Mouse (Mus musculus) NIH3T3 (cell line): ENCODE data around the gene Lmcd1.
A peak's percentile ranks its signal among the peaks of the same experiment; 100 is the strongest.

Source experiments
- DNase-seq: peaks from one replicate; pipeline ENCODE4 v3.0.0-alpha.2; 2012; ENCODE audit warnings: low read depth

The Lmcd1 gene

DNA sequence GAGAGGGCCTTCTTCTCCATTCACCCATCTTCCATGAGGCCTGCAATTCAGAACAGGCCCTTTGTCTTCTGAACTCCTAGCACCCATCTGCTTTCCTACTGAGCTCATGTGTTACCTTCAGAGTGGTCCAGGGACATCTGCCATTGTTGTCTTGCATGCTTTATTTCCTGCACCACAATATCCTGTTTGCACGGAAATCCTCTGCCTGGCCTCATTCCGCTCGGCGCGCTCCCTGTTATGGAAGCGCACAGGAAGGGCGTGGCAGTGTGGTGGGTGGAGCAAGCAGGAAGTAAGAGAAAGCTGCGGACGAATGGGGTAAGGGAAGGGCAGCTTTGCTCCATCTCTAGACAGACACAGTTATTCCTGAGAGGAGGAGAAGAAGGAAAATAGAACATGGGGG lies 14.1 kb downstream of the Lmcd1 start:
- DNase-seq: no peak

DNA sequence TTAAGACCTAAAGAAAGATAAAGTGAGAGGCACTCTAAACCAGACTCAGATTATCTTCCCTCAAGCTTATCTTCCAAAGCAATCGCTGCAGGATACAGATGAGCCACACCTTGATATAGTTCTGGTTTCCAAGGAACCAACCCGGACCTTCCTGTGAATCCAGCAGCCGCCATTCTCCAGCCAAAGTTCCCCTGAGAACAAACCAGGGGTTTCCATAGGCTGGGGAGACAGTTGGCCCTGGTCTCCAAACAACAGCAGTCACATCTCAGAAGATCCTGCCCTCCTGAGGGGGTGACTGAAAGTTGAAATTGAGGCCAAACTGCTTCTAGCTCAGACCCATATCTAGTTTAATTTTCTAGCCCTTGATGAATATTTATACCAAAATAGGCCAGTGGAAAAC lies 14.7 kb downstream of the Lmcd1 start:
- DNase-seq: no peak

DNA sequence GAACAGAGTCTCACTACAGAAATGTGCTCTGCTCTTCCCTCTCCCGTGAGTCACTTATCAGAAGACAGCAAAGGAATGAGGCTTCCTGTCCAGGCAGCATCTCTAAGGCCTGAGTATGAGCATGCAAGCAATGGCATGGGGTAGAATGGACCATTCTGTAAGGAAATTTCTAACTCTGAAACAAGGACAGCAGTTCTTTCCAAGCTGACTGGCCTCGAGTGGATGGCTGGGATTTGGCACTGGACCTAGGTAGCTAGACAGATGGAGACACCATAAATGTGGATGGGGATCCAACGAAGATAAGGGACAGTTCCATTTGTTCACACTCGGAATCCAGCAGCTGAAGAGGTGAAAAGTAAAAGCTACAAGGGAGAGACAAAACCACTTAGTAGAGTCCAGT lies 17.6 kb downstream of the Lmcd1 start:
- no peak for DNase-seq

DNA sequence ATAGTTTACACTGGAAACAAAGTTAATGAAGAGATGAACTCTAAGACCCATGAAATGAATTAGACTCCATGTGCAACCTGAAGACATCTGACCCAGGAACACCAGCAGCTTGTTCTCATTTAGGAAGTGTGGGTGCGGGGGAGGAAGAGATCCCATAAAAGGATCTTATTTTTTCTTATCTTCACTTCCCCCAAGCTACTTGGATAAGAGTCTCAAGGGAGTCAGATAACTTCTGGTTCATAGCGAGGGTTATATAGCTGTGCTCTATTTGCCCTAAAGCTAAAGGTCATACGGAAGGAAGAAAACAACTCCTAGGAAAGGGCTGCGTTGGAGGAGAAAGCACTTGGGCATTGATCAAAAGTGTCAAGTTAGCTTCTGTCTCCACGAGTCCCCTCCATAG lies 19.8 kb downstream of the Lmcd1 start:
- no peak for DNase-seq

DNA sequence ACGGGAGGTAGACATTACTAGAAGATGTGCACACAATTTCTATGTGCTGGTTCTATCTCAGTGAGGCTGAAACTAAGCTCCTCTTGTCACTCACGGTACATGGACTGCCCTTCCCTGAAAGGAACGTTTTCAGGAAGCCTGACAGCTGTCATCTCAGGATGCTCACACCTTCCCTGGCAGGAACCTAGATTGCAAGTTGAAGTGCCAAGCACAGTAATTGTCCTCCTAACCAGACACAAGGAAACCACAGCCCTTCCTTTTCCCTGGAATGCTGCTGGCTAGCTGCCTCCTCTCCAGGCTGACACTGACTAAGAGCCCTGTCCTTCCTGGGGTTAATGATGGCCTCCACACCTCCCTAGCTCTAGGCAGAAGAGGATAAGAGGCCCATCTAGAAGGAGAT lies 21.7 kb downstream of the Lmcd1 start:
- no peak for DNase-seq

DNA sequence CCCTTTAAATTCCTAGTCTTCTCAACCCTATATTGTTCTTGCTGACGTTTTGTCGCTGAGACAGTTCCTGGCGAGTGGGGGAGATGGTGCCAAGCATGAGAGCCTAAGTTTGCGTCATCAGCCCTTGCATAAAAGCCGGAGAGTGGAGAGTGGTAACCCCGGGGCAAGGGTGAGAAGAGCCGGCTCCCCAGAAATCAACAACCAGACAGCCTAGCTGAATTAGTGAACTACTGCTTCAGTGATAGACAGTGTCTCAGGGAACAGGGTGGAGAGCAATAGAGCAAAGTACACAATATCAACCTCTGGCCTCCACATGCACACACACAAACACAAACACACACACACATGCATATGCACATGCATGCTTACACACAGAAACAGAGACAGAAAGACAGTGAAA lies 26.6 kb downstream of the Lmcd1 start:
- no peak for DNase-seq

DNA sequence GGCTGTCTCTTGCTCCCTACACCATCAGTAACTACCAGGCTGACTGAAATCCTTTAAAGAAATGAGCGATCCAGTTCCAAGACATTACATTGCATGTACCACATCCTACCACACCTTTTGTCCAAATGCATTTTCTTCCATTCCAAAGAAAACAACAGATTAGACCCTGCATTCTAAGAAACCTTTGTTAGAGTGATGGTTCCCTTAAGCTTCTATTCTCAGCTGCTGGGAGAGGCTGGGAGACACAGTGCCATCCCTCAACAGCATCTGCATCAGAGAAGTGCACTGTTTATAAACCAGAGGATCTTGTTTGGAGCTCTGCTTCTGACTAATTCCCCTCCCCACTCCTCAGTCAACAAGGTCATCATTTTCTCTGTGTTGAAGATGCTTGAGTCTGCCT lies 27.1 kb downstream of the Lmcd1 start:
- no peak for DNase-seq

DNA sequence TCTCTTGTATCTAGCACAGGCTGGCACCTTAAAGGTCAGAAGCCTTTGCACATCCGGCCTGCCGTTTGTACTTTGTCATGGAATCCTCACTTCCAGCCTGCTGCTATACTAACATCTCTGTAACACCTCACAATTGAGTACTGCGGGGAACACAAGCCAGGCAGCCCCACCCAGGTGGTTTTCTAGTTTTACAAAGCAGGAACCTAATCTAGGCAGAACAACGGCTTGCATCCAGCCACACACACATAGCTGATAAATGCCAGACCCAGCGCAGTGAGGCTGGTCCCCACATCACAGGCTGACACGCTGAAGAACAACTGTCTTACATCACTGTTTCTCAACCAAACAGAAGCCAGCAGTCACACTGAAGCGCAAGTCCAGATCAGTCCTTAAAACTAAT lies 28.7 kb downstream of the Lmcd1 start:
- no peak for DNase-seq

DNA sequence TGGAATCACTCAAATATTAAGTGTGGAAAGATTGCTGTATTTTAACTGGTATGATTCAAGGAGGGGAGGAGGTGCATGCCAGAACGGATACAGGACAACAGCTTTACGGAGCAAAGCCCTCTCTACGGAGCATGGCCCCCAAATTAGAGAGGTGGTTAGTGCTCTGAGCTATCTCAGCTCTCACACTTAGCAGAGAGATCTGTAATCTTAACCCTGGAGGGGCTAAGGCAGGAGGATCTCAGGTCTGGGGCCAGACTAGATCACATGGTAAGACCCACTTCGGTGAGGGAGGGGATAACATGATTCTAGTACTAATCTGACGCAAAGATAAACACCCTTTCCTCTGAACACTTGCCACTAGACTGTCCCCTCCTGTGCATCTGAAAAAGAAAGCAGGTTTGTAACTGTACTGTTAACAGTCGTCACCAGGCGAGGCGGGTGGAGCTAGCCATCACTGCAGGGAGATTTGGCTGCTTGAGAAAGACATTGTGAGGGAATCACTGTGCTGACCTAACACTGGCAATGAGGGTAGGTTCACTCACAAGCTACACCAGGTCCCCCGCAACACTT lies 29.3 kb downstream of the Lmcd1 start:
- no peak for DNase-seq

DNA sequence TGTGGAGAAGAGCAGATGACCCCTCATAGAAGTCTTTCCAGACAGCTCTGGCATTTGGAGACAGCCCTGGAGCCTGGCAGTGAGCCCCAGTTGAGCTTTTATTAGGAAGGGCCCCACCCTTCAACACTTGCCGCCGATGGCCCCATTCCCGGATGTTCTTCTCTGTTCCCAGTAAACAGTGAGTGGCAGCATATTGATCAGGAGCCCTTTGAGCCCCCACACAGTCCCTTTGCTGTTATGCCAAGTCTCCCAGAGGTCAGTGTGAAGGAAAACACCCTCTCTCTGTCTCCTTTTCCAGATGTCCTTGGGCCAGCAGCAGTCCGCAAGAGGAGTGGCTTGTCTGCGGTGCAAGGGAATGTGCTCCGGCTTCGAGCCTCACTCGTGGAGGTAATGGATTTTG lies 31.2 kb downstream of the Lmcd1 start:
- no peak for DNase-seq

DNA sequence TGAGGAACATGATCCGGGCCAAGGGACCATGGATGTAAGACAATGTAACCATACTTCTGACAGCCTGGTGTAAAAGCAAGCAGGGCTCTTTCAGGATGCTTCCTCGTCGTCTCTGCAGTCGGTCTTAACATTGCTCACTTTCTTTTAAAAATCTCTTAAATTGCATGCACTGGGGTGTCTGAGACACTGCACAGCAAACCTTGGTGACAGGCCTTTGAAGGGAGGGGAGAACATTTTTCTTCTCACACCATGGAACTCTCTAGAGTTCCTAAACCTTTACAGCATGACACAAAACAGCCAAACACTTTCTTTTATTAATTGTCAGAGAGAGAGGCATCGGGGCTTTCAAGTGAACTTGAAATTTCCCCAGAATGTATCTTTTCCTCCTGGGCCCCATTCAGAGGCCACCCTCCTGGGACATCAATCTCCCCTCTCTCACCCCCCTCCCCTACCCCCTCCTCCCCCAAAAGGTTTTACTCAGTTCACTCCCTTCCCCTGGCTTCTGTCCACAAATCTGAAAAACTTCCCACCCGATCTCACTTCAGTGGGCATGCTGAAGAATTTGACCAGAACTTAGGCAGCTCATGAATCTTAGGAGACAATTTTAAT lies 35.9 kb downstream of the Lmcd1 start:
- DNase-seq: no peak

DNA sequence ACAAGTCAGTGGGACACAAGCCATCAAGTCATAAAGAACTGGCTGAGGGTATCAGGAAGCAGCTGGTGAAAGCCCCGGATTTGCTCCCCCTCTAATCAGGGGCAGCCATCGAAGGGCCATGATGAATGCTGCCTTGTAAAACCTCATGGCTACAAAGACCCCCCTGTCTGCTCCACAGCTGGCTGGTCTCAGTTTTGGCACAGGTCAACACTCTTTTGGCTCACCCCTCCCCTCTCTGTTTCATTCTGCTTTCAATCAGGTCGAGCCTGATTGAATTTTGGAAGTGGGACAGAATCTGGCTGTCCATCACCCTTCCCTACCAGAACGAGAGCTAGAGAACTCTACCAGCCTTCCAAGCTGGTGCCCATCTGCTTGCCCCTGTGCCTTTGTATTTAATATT lies 37.8 kb downstream of the Lmcd1 start:
- DNase-seq: no peak

DNA sequence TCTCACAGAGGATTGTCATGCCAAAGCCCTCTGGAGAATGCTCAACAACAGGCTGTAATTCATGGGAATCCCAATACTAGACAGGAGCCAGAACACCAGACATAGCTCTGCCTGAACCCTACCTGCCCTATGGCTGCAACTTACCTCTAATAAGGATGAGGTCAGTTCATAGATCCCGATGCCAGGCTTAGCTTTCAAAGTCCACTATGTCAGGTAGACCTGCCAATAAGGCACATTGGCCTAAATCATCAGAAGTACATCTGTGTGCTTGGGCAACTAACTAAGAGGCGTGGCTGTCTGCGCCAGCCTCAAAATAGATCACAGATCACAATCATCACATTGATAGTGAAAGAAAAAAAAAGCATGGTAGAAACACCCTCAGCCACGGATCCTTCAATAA lies 45.9 kb downstream of the Lmcd1 start:
- DNase-seq: no peak

DNA sequence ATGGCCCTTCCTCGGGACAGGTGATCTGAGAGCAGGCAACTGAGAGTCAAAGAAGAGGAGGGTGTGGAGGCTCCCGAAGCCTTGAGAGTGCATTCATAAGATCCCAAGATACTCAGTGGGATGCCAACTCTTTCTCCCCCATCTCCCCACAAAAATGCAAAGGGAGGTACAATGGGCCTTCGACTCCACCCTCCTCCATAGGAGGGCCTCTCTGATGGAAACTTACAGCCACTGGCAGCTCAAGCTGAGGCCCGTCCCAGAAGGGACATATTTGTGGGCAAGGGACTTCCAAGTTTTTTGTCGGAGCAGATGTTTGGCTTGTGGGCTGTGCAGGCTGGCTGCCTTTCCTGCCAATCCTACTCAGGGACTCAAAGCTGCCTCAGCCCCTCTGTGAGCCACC lies 47.1 kb downstream of the Lmcd1 start:
- peak; percentile 45 for DNase-seq

DNA sequence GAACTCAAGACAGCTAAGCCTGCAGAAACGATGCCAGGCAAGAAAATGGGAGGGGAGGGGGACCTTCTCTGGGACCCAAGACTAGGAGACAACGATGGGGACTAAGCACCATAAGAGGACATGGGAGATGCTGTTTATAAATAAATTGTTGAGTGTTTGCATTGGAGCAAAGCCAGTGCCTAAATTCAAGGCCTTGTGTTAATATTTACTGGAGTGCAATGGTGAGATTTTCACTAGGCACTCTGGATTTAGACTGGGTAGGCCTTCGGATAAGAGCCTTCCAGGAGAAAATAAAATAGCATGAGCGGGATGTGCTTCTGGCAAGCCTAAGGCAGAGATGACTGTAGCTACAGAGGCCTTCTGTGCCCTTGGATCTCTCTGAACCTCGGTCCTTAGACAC lies 49.4 kb downstream of the Lmcd1 start:
- DNase-seq: no peak

DNA sequence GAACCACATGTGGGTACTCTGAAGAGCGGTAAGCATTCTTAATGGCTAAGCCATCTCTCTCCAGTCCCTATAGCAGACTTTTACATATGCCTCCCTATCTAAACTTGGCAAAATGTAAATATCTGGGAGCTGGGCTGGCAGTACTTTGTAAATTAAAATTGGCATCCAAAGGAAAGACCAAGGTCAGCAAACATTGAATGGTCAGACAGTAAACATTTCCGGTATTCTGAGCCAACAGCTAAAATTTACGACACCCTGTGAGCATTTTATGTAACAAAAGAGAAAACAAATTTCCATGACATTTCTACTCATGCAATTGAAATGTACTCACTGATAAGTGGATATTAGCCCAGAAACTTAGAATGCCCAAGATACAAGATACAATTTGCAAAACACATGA lies 51.7 kb downstream of the Lmcd1 start:
- no peak for DNase-seq

DNA sequence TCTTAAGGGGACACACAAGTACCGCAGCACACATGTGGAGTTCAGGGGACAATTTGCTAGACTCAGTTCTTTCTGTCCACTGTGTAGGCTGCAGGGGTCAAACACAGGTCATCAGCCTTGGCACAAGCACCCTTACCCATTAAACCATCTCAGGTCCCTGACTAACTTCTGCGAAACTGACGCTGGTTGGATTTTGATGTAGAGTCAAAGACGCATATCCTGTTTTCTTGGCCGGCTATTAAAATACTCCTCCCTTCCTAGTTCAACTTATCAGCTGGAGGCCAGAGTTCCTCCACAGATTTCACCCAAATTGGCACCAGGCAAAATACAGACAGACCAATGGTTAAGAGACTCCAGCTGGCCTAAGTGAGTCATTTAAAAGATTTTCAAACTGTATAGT lies 54.2 kb downstream of the Lmcd1 start:
- DNase-seq: no peak

DNA sequence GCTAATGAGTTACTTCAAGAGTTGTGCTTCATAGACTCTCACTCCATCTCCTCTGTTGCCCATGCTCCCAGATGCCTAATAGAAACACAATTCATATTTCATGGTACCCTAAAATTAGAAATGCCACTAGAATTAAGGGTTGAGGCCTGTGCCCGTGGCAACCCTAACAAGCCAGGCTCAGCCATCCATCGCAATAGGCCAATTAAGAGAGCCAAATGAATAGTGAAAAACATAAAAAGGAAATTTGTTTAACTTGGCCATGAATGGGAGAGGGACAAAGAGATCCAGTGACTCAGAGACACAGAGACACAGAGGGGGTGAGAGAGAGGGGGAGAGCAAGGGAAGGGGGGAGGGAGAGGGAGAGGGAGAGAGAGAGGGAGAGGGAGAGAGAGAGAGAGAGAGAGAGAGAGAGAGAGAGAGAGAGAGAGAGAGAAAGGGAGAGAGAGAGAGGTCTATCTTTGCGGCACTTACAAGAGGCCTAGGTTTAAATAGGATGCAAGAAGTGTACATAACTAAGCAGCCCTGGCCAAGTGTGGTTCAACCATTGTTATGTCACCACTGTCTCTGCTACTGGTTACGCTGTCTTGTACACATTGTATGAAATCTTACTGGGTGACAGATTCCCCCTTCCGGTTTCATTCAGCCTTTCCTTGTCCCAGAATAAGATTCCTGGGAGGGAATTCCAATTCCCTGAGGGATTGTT lies 57.1 kb downstream of the Lmcd1 start:
- DNase-seq: no peak

DNA sequence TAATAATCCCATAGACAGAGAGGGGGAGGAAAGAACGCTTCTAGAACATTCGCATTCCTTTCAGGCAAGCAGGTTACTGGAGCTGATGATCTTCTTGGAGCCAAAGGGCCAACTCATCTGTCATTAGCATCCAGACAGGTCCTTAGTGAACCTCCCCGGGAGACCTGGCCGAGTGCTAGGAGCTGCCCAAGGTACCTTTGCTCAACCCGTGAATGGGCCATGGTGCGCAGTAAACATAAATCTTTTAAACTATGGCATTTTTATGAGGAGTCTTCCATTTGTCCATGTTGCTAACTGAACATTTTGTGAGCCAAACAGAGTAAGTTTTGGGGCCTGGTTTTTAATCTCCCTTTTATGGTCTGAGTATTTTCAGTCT lies 57.7 kb downstream of the Lmcd1 start:
- DNase-seq: no peak

DNA sequence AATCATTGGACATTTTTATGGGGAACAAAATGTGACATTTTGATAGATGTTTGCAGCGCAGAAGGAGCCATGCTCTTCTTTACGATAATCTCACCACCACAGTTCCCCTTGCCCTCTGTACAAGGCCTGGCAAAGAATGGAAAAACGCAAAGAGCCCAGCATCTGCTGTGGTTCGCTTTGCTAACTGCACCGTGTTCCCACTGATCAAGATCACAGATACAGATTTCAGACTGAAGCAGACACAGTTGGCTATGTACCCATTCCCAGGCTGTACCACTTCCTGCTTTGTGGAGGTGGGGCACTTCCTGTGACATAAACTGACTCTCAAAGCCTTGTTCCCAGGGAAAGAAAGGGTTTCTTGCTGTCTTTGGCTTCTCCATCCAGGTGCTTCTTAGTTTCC lies 60.4 kb downstream of the Lmcd1 start:
- DNase-seq: no peak

DNA sequence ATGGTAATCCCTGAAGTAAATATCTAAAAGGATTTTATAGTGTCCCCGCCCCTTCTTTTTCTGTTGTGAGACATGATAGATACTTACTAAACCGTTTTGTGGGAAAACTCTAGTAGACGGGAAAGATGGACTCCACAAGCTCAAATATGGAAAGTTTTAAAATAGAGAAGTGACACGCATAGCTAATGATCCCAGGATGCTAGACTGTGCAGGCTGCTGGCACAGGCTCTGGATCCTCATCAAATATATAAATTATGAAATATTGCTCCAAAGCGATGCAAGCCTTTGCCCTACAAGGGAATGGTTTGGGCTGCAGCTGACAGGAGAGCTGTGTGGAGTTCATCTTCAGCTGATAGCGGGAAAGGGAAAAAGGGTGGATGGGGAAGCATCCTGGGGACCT lies 64.1 kb downstream of the Lmcd1 start:
- no peak for DNase-seq

DNA sequence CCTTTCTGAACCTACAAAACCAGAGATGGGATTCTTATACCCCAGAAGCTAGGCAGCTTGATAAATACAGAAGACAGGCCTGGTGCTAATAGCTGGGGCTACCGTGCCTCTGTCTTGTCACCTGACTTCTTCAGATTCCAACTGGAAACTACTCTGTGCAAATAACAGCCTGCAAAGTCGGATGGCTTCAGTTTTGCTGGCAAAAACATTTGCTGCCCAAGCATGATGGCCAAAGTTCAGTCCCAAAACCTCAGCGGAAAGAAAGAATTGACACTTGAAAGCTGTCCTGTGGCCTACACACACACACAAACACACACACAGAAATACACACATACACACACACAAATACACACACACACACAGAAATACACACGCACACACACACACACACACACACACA lies 65.5 kb downstream of the Lmcd1 start:
- no peak for DNase-seq

DNA sequence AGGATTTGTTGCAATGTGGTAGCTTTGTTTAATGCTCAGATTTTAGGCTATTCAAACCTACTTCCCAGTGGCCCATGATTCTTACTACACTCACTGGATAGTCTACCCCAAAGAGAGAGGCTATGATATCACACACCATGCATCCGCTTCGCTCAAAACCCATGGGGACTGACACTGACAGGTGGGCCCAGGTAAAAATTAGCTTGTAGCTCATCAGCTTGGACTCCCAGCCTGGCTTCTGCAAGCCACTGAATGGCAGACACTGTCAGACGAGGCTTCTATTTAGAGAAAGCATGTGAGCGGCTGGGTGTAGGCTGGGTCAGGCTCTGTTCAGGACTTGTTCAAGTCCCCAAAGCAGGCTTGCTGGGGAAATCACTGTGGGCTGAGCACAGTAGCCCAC lies 76.9 kb downstream of the Lmcd1 start:
- DNase-seq: no peak

DNA sequence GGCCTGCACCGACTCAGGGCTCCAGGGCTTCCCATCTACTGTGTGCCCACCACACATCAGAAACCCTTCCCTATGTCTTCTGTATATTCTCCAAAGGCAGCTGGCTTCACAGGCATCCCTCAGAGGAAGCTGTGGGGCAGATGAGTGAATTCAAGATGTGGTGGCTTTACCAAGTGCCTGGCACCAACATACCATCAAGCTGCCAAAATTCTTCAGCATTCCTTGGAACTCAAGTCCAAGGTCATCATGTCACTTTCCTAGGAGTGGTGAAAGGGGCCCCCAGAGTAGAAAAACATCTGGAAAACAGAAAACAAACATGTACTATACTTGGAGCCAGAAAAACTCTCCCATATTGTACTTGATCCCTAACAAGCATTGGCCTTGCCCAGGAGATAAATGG lies 85.8 kb downstream of the Lmcd1 start:
- DNase-seq: peak; percentile 15
